Mouse (Mus musculus): Measurements from ENCODE around the gene Kcnab1.

DNA sequence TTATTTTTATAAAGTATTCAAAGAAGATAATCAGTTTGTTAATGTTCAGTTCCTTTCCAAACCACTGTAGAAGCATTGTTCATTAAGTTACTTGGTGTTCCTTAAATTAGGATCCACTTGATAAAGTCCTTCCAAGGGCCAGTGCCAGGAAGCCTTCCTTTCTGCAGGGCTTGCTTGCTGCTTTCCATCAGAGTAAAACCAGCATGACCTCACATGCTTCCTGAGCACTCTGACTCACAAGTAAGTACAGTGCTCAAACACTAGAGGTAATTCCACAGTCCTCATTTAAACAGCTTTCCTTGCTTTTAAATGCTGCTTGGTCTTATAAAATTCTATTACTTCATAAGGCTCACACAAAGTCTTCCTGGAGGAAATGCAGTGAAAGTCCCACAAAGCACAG is 276.6 kb downstream of the Kcnab1 start:
- TF ChIP-seq CTCF (IDR thresholded peaks at IDR 0.05; ENCODE audit: borderline replicate concordance, extremely low read depth, insufficient read depth, insufficient read length) (no peak), POLR2A (IDR thresholded peaks at IDR 0.05; ENCODE audit: borderline replicate concordance, extremely low read depth, insufficient read depth, insufficient read length, poor library complexity, severe bottlenecking) (no peak)

Measured in brain, embryonic 14.5 days (tissue).